Mouse (Mus musculus) heart, postnatal 4 days (tissue): ENCODE data around the gene Shisal1. TPM values are rescaled to one million over a fixed set of nuclear protein-coding genes. Genes with fewer than 3 reads are reported as not detected.

Experiments used
- DNase-seq: peaks from one replicate; pipeline ENCODE4 v3.0.0; 2021
- total RNA-seq, 2 experiments: library from RNA; stranded (reverse); gene quantifications; 2 replicates each; pipeline ENCODE4 v1.2.3; 2021

Gene Shisal1
- total RNA-seq: 1 to 10 TPM; 2.3 to 3.2 TPM

- DNase-seq: no peak
Observed at GRCm38 (mm10) chr15:84446997-84447396, at the start of gene Shisal1. Shisal1 (minus strand) TSS chr15:84447097.

- DNase-seq: no peak
Observed at GRCm38 (mm10) chr15:84490486-84490885, 43.6 kb upstream of the Shisal1 start.

- no peak for DNase-seq
Observed at GRCm38 (mm10) chr15:84484255-84484654, 37.4 kb upstream of the Shisal1 start.

- DNase-seq: no peak
Observed at GRCm38 (mm10) chr15:84483622-84484021, 36.7 kb upstream of the Shisal1 start.

- DNase-seq: no peak
Observed at GRCm38 (mm10) chr15:84481259-84481877, 34.5 kb upstream of the Shisal1 start.

- DNase-seq: peak; percentile 52
Observed at GRCm38 (mm10) chr15:84469391-84469790, 22.5 kb upstream of the Shisal1 start.

- DNase-seq: no peak
Observed at GRCm38 (mm10) chr15:84467761-84468160, 20.9 kb upstream of the Shisal1 start.

- peak; percentile 23 for DNase-seq
Observed at GRCm38 (mm10) chr15:84466458-84467267, 19.8 kb upstream of the Shisal1 start.

GRCm38 (mm10) chr15:84461429-84461828 lies 14.5 kb upstream of the Shisal1 start:
- no peak for DNase-seq

GRCm38 (mm10) chr15:84458983-84459382 lies 12.1 kb upstream of the Shisal1 start:
- no peak for DNase-seq

GRCm38 (mm10) chr15:84455286-84455685 lies 8.4 kb upstream of the Shisal1 start:
- DNase-seq: no peak

GRCm38 (mm10) chr15:84453091-84453490 lies 6.2 kb upstream of the Shisal1 start:
- no peak for DNase-seq

GRCm38 (mm10) chr15:84450441-84451183 lies 3.7 kb upstream of the Shisal1 start:
- DNase-seq: peak; percentile 74

- no peak for DNase-seq
Observed at GRCm38 (mm10) chr15:84445812-84446716, 833 bp downstream of the Shisal1 start.

GRCm38 (mm10) chr15:84444181-84444580 lies 2.7 kb downstream of the Shisal1 start:
- DNase-seq: no peak

GRCm38 (mm10) chr15:84443631-84444030 lies 3.3 kb downstream of the Shisal1 start:
- no peak for DNase-seq

GRCm38 (mm10) chr15:84441682-84442315 lies 5.1 kb downstream of the Shisal1 start:
- peak; percentile 52 for DNase-seq

GRCm38 (mm10) chr15:84440820-84441219 lies 6.1 kb downstream of the Shisal1 start:
- peak; percentile 32 for DNase-seq

GRCm38 (mm10) chr15:84433586-84434185 lies 13.2 kb downstream of the Shisal1 start:
- DNase-seq: no peak

GRCm38 (mm10) chr15:84430482-84430881 lies 16.4 kb downstream of the Shisal1 start:
- DNase-seq: peak; percentile 57

GRCm38 (mm10) chr15:84427624-84428023 lies 19.3 kb downstream of the Shisal1 start:
- DNase-seq: no peak
